Mouse (Mus musculus): ENCODE measurements around the gene Flnb. TPM values are rescaled to one million over a fixed set of nuclear protein-coding genes. Genes with fewer than 3 reads are reported as not detected.

Gene Flnb
- polyA plus RNA-seq, 1 experiment: 30.1 TPM

GRCm38 (mm10) chr14:7888811-7889651, 71.3 kb downstream of the Flnb start:
- WGBS: 69% methylated on average over 11 of the region's 11 CpGs
- DNase-seq (ENCODE audit: low read depth, low spot score): no peak

GRCm38 (mm10) chr14:7889834-7890233, 72.1 kb downstream of the Flnb start:
- DNase-seq (ENCODE audit: low read depth, low spot score): no peak
- WGBS: 74% methylated on average over 9 of the region's 9 CpGs

GRCm38 (mm10) chr14:7891401-7891800, 73.6 kb downstream of the Flnb start:
- DNase-seq (ENCODE audit: low read depth, low spot score): no peak

GRCm38 (mm10) chr14:7896126-7896525, 78.4 kb downstream of the Flnb start:
- DNase-seq (ENCODE audit: low read depth, low spot score): peak; percentile 81
- 42% methylated on average over 9 of the region's 9 CpGs for WGBS

- WGBS: 74% methylated on average over 1 of the region's 1 CpGs
- DNase-seq (ENCODE audit: low read depth, low spot score): no peak
These were observed 78.9 kb downstream of the Flnb start for GRCm38 (mm10) chr14:7896699-7897098.

GRCm38 (mm10) chr14:7899986-7900385, 82.2 kb downstream of the Flnb start:
- DNase-seq (ENCODE audit: low read depth, low spot score): peak; percentile 83
- 11% methylated on average over 3 of the region's 3 CpGs for WGBS

- WGBS: 10% methylated on average over 11 of the region's 11 CpGs
- peak; percentile 37 for DNase-seq (ENCODE audit: low read depth, low spot score)
These were observed 82.8 kb downstream of the Flnb start for GRCm38 (mm10) chr14:7900481-7901049.

GRCm38 (mm10) chr14:7901484-7902240, 83.9 kb downstream of the Flnb start:
- WGBS: 88% methylated on average over 12 of the region's 12 CpGs
- no peak for DNase-seq (ENCODE audit: low read depth, low spot score)

GRCm38 (mm10) chr14:7907058-7907457, 89.3 kb downstream of the Flnb start:
- 89% methylated on average over 11 of the region's 11 CpGs for WGBS
- DNase-seq (ENCODE audit: low read depth, low spot score): no peak

- DNase-seq (ENCODE audit: low read depth, low spot score): no peak
- 84% methylated on average over 10 of the region's 10 CpGs for WGBS
These were observed 91.7 kb downstream of the Flnb start for GRCm38 (mm10) chr14:7909472-7909871.

GRCm38 (mm10) chr14:7913842-7914241, 96.1 kb downstream of the Flnb start:
- DNase-seq (ENCODE audit: low read depth, low spot score): no peak
- WGBS: 83% methylated on average over 7 of the region's 7 CpGs

- no peak for DNase-seq (ENCODE audit: low read depth, low spot score)
- 79% methylated on average over 4 of the region's 4 CpGs for WGBS
These were observed 96.7 kb downstream of the Flnb start for GRCm38 (mm10) chr14:7914461-7914860.

GRCm38 (mm10) chr14:7918150-7918991, 100.6 kb downstream of the Flnb start:
- DNase-seq (ENCODE audit: low read depth, low spot score): no peak
- WGBS: 48% methylated on average over 6 of the region's 6 CpGs

- DNase-seq (ENCODE audit: low read depth, low spot score): no peak
- 78% methylated on average over 5 of the region's 5 CpGs for WGBS
These were observed 101.6 kb downstream of the Flnb start for GRCm38 (mm10) chr14:7919309-7919708.

GRCm38 (mm10) chr14:7919921-7920320, 102.2 kb downstream of the Flnb start:
- DNase-seq (ENCODE audit: low read depth, low spot score): no peak

GRCm38 (mm10) chr14:7921459-7921858, 103.7 kb downstream of the Flnb start:
- no peak for DNase-seq (ENCODE audit: low read depth, low spot score)
- 76% methylated on average over 5 of the region's 5 CpGs for WGBS

More at GRCm38 (mm10) chr14:7919921-7920320, 102.2 kb downstream of the Flnb start:
- WGBS: 62% methylated on average over 4 of the region's 4 CpGs

- no peak for DNase-seq (ENCODE audit: low read depth, low spot score)
These were observed 105.9 kb downstream of the Flnb start for GRCm38 (mm10) chr14:7923635-7924034.

GRCm38 (mm10) chr14:7928362-7928761, 110.6 kb downstream of the Flnb start:
- DNase-seq (ENCODE audit: low read depth, low spot score): no peak
- WGBS: 79% methylated on average over 1 of the region's 1 CpGs

GRCm38 (mm10) chr14:7929029-7929428, 111.3 kb downstream of the Flnb start:
- DNase-seq (ENCODE audit: low read depth, low spot score): no peak
- 80% methylated on average over 7 of the region's 7 CpGs for WGBS

- WGBS: 89% methylated on average over 4 of the region's 4 CpGs
- DNase-seq (ENCODE audit: low read depth, low spot score): no peak
These were observed 114.4 kb downstream of the Flnb start for GRCm38 (mm10) chr14:7932151-7932550.
